Mouse (Mus musculus) cerebellum, postnatal 25 days (tissue): ENCODE measurements around the gene Cish.
"Not testable (repeated sequence)": the region's sequence is repeated elsewhere in the genome, so short reads cannot be mapped to it uniquely, and the experiment has no call there.

ENCODE experiments used
- DNase-seq, 2 experiments: peaks; one replicate each; pipeline ENCODE4 v3.0.0; 2021; ENCODE audit warnings: mixed read lengths in 2 of 2

Gene Cish

GRCm38 (mm10) chr9:107299783-107300182 lies 4.0 kb downstream of the Cish start:
- no peak for DNase-seq

DNA sequence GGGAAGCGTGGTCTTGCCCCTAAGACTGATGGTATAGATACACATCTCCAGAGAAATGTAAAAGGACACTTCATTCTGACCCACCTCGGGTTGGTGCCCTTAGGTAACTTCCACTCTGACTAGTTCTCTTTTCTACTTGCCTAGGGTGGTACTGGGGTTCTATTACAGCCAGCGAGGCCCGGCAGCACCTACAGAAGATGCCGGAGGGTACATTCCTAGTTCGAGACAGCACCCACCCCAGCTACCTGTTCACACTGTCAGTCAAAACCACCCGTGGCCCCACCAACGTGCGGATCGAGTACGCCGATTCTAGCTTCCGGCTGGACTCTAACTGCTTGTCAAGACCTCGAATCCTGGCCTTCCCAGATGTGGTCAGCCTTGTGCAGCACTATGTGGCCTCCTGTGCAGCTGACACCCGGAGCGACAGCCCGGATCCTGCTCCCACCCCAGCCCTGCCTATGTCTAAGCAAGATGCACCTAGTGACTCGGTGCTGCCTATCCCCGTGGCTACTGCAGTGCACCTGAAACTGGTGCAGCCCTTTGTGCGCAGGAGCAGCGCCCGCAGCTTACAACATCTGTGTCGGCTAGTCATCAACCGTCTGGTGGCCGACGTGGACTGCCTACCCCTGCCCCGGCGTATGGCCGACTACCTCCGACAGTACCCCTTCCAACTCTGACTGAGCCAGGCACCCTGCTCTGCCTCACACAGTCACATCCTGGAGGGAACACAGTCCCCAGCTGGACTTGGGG lies 4.6 kb downstream of the Cish start:
- no peak for DNase-seq

- no peak for DNase-seq
These were observed 5.9 kb downstream of the Cish start for GRCm38 (mm10) chr9:107301554-107302331.

DNA sequence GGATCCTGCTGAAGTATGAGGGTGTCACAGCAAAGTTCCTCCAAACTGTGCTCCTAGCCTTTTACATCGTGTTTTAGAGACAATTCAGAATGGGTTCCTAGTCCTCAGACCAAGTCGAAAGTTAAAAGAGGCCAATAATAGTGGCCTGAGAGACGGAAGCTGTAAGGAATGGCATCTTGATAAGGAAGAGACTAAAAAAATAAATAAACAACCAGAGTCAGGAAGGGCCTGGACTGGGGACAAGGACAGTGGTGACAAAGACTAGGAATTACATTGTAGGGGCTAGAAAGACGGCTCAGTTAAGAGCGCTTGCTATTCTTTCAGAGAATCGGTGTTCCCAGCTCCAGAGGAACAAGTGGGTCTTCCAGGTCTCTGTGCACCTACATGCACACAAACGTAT lies 6.8 kb downstream of the Cish start:
- DNase-seq: no peak

GRCm38 (mm10) chr9:107303121-107303820 lies 7.4 kb downstream of the Cish start:
- no peak for DNase-seq

DNA sequence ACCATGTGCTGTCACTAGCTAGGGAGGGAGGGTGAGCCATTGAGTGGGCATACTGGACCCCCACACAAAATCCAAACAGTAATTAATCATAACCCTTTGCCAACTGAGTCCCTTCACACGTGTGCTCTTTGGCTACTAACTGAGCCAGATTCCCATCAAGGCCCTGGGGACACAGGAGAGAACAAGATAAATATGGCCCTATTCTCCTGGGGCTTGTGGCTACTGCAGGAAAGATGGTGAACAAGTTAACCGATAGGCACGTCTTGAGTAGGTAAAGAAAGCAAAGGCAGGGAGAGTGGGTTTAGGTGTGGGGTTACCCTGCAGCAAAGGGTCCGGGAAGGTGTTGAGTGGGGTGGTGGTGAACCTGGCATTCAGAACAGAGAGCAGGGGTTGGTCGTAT lies 8.1 kb downstream of the Cish start:
- no peak for DNase-seq

DNA sequence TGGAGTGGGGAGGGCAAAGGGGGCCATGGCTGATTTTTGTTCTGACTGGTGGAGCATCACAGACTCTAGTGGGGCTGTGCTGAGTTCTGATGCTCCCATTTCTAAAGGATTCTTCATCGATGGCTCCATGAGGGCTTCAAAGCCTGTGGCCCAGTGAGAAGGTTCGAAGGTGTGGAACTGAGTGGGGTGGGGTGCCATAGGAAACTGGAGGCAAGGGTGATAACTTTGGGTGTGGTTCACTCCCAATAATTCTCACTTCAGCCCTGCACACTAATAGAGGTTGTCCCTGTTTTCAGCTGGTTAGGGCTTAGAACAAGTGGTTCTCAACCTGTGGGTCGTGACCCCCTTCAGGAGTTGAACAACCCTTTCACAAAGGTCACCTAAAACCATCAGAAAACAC lies 8.6 kb downstream of the Cish start:
- DNase-seq: no peak

GRCm38 (mm10) chr9:107305012-107305411 lies 9.2 kb downstream of the Cish start:
- no peak for DNase-seq

DNA sequence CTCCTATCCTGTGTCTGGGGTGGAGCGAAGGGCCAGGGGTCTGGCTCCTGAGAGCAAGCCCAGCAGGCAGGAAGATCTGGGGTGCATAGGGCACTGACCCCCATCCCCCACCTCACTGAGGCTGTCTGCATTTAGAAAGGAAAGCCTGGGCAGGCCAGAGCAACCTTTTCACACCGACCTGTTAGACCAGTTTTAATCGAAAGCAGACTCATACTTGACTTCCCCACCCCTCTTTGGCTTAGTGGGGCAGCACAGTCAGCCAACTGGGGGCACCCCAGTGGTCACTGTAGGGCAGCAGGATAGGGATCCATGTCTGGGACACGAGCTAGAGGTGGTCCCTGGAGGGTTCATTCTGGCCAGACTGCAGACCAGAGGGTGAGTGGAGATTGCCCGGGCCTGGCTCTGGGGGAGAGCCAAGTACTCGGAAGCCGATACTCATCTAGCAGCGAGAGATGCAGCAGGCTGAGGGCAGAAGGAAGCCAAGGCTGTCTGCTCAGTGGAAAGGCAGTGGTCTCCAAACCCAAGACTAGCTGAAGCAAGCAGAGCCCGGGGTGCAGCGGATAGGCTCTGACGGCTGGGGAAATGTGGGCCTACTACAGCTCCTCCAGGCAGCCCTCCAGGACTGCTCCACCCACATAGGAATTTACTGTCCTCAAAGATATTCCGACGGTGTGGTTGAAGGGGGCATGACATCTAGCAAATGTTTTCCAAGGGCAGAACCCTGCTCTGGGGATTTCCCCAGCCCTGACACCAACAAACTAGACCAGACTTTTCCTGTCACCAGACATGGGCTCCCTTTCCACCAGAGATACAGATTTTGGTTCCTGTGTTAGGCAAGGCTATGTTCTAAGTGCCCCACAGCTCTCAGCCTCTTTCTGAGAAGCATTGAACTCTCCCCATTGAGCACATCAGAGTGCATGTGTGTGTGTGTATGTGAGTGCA lies 10.0 kb downstream of the Cish start:
- no peak for DNase-seq

GRCm38 (mm10) chr9:107306673-107307072 lies 10.8 kb downstream of the Cish start:
- DNase-seq: not testable (repeated sequence)

DNA sequence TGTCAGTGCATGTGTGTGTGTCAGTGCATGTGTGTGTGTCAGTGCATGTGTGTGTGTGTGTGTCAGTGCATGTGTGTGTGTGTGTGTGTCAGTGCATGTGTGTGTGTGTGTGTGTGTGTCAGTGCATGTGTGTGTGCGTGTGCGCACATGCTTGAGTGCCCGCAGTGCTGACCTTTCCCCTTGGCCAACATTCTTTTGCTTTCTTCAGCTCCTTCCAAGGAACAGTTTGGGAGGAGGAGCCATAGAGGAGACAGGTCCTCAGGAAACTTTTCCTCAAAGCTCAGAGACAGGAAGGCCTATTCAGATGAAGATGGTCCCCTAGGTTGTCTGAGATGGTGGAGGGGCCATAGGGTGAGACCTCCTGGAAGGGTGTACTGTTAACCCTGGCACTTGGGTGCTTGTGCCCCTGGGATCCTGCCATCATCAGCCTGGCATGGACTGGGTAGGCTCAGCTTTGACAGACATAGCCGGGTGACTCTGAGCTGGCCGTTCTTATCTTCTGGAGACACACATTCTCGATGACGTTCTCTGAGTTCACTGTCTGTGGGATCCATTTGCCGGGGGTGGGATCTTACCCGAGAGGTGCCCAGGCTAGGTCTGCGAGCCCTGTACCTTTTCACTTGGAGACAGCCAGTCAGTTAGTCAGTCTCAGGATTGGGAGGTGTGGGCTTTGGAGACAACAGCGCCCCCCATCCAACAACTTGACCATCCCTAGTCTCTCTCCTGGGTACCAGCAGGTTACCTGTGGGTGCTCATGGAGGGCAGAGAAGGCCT lies 11.5 kb downstream of the Cish start:
- no peak for DNase-seq

DNA sequence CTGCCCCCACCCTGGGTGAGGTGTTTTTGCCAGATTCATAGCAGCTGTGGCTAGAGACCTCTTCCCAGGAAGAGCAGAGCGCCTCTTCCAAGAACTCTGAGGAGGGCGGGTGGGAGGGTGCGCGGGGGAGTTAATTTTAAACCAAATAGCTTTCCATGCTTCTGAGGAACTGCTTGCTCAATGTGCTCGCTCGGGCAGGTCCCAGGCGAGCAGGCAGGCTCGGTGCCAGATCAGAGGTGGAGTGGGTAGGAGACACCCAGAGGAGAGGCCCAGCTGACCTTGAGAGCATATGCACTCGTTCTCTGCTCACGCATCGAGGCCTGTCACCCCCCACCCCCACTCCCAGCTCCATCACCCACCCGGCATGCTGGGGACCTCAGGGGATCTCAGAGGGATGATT lies 12.1 kb downstream of the Cish start:
- peak in 1 of 2 experiments; percentile 61 for DNase-seq

GRCm38 (mm10) chr9:107308346-107309000 lies 12.6 kb downstream of the Cish start:
- no peak for DNase-seq

GRCm38 (mm10) chr9:107309171-107309570 lies 13.3 kb downstream of the Cish start:
- no peak for DNase-seq

DNA sequence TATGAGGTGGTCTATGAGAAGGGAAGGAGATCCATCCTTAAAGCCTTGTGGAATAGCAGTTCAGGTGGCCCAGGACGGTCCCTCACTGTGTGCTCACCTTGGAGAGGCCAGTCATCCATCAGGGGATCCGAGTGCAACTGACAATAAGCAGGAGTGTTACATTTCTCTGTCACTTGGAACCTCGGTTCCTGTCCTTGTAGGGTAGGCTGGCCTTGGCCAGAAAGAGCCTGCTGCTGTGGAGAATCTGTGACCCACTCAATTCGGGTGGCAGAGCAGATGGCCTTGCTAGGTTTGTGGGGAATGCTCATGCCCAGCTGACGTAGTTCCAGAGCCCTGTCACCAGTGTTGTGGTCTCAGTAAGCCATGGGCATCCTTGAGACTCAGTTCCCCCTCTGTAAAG lies 13.8 kb downstream of the Cish start:
- no peak for DNase-seq

DNA sequence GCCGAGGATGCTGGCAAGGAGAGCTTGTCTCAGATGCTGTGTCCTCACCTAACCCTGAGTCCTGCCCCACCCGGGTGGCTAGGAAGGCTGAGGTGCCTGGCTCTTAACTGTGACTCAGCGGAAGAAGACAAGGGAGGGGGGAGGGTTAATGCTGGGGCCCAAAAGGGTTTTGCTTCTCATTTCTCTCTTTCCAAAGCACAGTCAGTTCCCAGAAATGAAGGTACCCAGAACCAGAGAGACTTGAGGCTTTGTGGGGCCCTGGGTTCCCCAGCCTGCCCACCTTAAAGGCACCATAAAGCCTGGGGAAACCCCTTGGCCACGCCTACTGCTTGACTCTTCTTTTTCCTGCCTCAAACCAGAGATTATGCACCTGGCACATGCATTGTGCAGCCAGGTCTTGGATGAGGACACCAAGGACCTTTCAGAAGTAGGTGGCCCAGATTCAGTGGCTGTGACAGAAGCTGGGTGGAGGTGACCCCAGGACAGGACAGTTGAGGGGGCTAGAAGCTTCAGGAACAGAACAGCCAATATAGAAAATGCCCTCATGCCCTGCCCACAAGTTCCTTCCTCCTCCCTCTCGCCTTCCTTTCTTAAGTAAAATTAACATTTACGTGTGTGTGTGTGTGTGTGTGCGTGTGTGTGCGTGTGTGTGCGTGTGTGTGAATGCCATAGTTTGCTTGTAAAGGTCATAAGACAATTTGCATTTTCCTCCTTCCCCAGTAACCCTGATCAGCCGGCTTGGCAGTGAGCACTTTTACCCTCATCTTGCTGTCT lies 17.2 kb downstream of the Cish start:
- DNase-seq: no peak

- DNase-seq: no peak
These were observed 18.1 kb downstream of the Cish start for GRCm38 (mm10) chr9:107313926-107314325.

- no peak for DNase-seq
These were observed 20.0 kb downstream of the Cish start for GRCm38 (mm10) chr9:107315791-107316190.

DNA sequence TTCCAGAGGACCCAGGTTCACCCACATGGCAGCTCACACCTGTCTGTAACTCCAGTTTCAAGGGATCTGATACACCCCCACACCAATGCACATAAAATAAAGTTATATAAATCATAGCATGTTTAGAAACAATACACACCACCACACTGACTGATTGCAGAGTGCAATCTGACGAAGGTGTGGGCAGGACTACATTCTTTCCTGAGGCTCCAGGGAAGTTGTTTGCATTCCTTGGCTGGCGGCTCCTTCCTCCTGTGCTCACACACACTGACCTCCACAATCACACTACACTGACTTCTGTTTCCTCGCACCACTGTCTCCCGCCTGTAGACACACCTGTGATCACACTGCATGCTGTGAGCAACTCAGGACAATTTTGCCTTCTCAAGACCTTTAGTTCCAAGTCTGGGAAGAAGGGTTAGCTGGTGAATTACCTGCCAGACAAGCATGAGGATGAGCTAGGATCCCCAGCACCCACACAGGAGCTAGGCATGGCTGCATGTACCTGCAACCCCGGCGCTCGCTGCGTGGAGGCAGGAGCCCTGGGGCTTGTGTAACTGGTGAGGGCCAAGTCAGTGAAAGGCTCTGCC lies 26.7 kb downstream of the Cish start:
- no peak for DNase-seq

GRCm38 (mm10) chr9:107323558-107323957 lies 27.7 kb downstream of the Cish start:
- peak; percentile 74 for DNase-seq
